Mouse (Mus musculus): ENCODE results near the gene Cux2. TPM values are rescaled to one million over a fixed set of nuclear protein-coding genes. Genes with fewer than 3 reads are reported as not detected.

The Cux2 gene
- polyA plus RNA-seq, 1 experiment from 2014 or later = 1.6 TPM

- ChIA-PET CTCF (no interaction called here), POLR2A (no interaction called here)
- DNase-seq (ENCODE audit: low read depth, low spot score) = no peak
- no peaks in the 10 kb centered on the region for H3K27me3 ChIP-seq
- in situ Hi-C loops (cut with MboI; ENCODE audit: low pct_unique_long_range_greater_than_20kb) = no loop called here
- ATAC-seq = no peak
- TF ChIP-seq CTCF (IDR thresholded peaks at IDR 0.05) = no peak
These were observed 55.1 kb downstream of the Cux2 start for GRCm38 (mm10) chr5:121994808-121995207.

- POLR2A ChIA-PET = interaction anchor here (0.7 kb wide), 1 partner anchor 82 kb away, joined by 3 read pairs; no protein-coding TSS in a partner anchor
- DNase-seq (ENCODE audit: low read depth, low spot score) = no peak
- ATAC-seq = no peak
- TF ChIP-seq CTCF (IDR thresholded peaks at IDR 0.05) = no peak
- no peaks in the 10 kb centered on the region for H3K27me3 ChIP-seq
- CTCF ChIA-PET = no interaction called here
- in situ Hi-C loops (cut with MboI; ENCODE audit: low pct_unique_long_range_greater_than_20kb) = no loop called here
These were observed 58.0 kb downstream of the Cux2 start for GRCm38 (mm10) chr5:121991914-121992313.

GRCm38 (mm10) chr5:121985855-121986254, 64.0 kb downstream of the Cux2 start:
- ChIA-PET CTCF (no interaction called here), POLR2A (no interaction called here)
- no peaks in the 10 kb centered on the region for H3K27me3 ChIP-seq
- no peak for ATAC-seq
- no peak for TF ChIP-seq CTCF (IDR thresholded peaks at IDR 0.05)
- no peak for DNase-seq (ENCODE audit: low read depth, low spot score)
- in situ Hi-C loops (cut with MboI; ENCODE audit: low pct_unique_long_range_greater_than_20kb) = no loop called here

GRCm38 (mm10) chr5:121981650-121982131, 68.2 kb downstream of the Cux2 start:
- DNase-seq (ENCODE audit: low read depth, low spot score) = no peak
- POLR2A ChIA-PET = no interaction called here
- TF ChIP-seq CTCF (IDR thresholded peaks at IDR 0.05) = no peak
- H3K27me3 ChIP-seq = no peaks in the 10 kb centered on the region
- CTCF ChIA-PET = no interaction called here
- in situ Hi-C loops (cut with MboI; ENCODE audit: low pct_unique_long_range_greater_than_20kb) = no loop called here
- ATAC-seq = no peak

GRCm38 (mm10) chr5:121976331-121976730, 73.6 kb downstream of the Cux2 start:
- in situ Hi-C loops (cut with MboI; ENCODE audit: low pct_unique_long_range_greater_than_20kb) = no loop called here
- TF ChIP-seq CTCF (IDR thresholded peaks at IDR 0.05) = no peak
- CTCF ChIA-PET = no interaction called here
- no peak for ATAC-seq
- H3K27me3 ChIP-seq = peaks cover 8% of the 10 kb centered on the region
- POLR2A ChIA-PET = no interaction called here
- no peak for DNase-seq (ENCODE audit: low read depth, low spot score)

GRCm38 (mm10) chr5:121973541-121973940, 76.4 kb downstream of the Cux2 start:
- CTCF ChIA-PET = no interaction called here
- no peak for DNase-seq (ENCODE audit: low read depth, low spot score)
- POLR2A ChIA-PET = no interaction called here
- no peak for TF ChIP-seq CTCF (IDR thresholded peaks at IDR 0.05)
- peaks cover 8% of the 10 kb centered on the region for H3K27me3 ChIP-seq
- ATAC-seq = no peak
- in situ Hi-C loops (cut with MboI; ENCODE audit: low pct_unique_long_range_greater_than_20kb) = no loop called here

GRCm38 (mm10) chr5:121972680-121973192, 77.2 kb downstream of the Cux2 start:
- ChIA-PET POLR2A (no interaction called here), CTCF (no interaction called here)
- H3K27me3 ChIP-seq = peaks cover 8% of the 10 kb centered on the region
- no peak for ATAC-seq
- DNase-seq (ENCODE audit: low read depth, low spot score) = no peak
- no peak for TF ChIP-seq CTCF (IDR thresholded peaks at IDR 0.05)
- in situ Hi-C loops (cut with MboI; ENCODE audit: low pct_unique_long_range_greater_than_20kb) = no loop called here

- TF ChIP-seq CTCF (IDR thresholded peaks at IDR 0.05) = no peak
- ChIA-PET POLR2A (no interaction called here), CTCF (no interaction called here)
- H3K27me3 ChIP-seq = peaks cover 8% of the 10 kb centered on the region
- no peak for ATAC-seq
- in situ Hi-C loops (cut with MboI; ENCODE audit: low pct_unique_long_range_greater_than_20kb) = no loop called here
- no peak for DNase-seq (ENCODE audit: low read depth, low spot score)
These were observed 80.9 kb downstream of the Cux2 start for GRCm38 (mm10) chr5:121968999-121969398.

GRCm38 (mm10) chr5:121968416-121968815, 81.5 kb downstream of the Cux2 start:
- in situ Hi-C loops (cut with MboI; ENCODE audit: low pct_unique_long_range_greater_than_20kb) = no loop called here
- DNase-seq (ENCODE audit: low read depth, low spot score) (no peak), ATAC-seq (no peak)
- ChIA-PET CTCF (no interaction called here), POLR2A (no interaction called here)
- TF ChIP-seq CTCF (IDR thresholded peaks at IDR 0.05) = no peak
- peaks cover 3% of the 10 kb centered on the region for H3K27me3 ChIP-seq

GRCm38 (mm10) chr5:121967520-121967919, 82.4 kb downstream of the Cux2 start:
- POLR2A ChIA-PET = no interaction called here
- no peak for ATAC-seq
- CTCF ChIA-PET = no interaction called here
- no peak for TF ChIP-seq CTCF (IDR thresholded peaks at IDR 0.05)
- H3K27me3 ChIP-seq = no peaks in the 10 kb centered on the region
- in situ Hi-C loops (cut with MboI; ENCODE audit: low pct_unique_long_range_greater_than_20kb) = no loop called here
- DNase-seq (ENCODE audit: low read depth, low spot score) = no peak

- DNase-seq (ENCODE audit: low read depth, low spot score) = no peak
- no peak for ATAC-seq
- H3K27me3 ChIP-seq = no peaks in the 10 kb centered on the region
- TF ChIP-seq CTCF (IDR thresholded peaks at IDR 0.05) = no peak
- CTCF ChIA-PET = no interaction called here
- in situ Hi-C loops (cut with MboI; ENCODE audit: low pct_unique_long_range_greater_than_20kb) = no loop called here
- POLR2A ChIA-PET = no interaction called here
These were observed 83.0 kb downstream of the Cux2 start for GRCm38 (mm10) chr5:121966940-121967339.

GRCm38 (mm10) chr5:121962974-121963373, 86.9 kb downstream of the Cux2 start:
- POLR2A ChIA-PET = no interaction called here
- CTCF ChIA-PET = interaction anchor here (0.9 kb wide), 1 partner anchor 96 kb away, joined by 3 read pairs; no protein-coding TSS in a partner anchor
- in situ Hi-C loops (cut with MboI; ENCODE audit: low pct_unique_long_range_greater_than_20kb) = no loop called here
- no peak for TF ChIP-seq CTCF (IDR thresholded peaks at IDR 0.05)
- ATAC-seq (no peak), DNase-seq (ENCODE audit: low read depth, low spot score) (no peak)
- no peaks in the 10 kb centered on the region for H3K27me3 ChIP-seq
